Mouse (Mus musculus) lung, postnatal 0 days (tissue): Measurements from ENCODE around the gene Olfr147. TPM values are rescaled to one million over a fixed set of nuclear protein-coding genes. Genes with fewer than 3 reads are reported as not detected.

Experiments
- ATAC-seq: fragments of 200-750 bp; cut with Nextera tagmentation; 2 replicates; pipeline ENCODE4 v1.8.0; 2017; ENCODE audit warnings: moderate library complexity
- DNase-seq: peaks from one replicate; pipeline ENCODE4 v3.0.0-alpha.2; 2016; ENCODE audit warnings: low spot score
- H3K27ac ChIP-seq: fragments of 300-500 bp; sonication (generic); 2 replicates; pipeline ENCODE4 v1.5.1; 2014; ENCODE audit warnings: antibody characterized with exemption, mild to moderate bottlenecking, low read length, mixed read lengths
- H3K27me3 ChIP-seq: fragments of 300-500 bp; sonication (generic); replicated peaks from 2 replicates; pipeline ENCODE4 v1.6.1; 2014; ENCODE audit warnings: low read length, mixed read lengths; ENCODE audit not compliant: insufficient read depth
- H3K36me3 ChIP-seq: fragments of 300-500 bp; sonication (generic); 2 replicates; pipeline ENCODE4 v1.6.1; 2014; ENCODE audit warnings: low read length, mixed read lengths; ENCODE audit not compliant: insufficient read depth
- H3K4me1 ChIP-seq: fragments of 300-500 bp; sonication (generic); 2 replicates; pipeline ENCODE4 v1.6.1; 2014; ENCODE audit warnings: antibody characterized with exemption, low read depth, low read length, mixed read lengths; ENCODE audit not compliant: insufficient read depth
- H3K4me2 ChIP-seq: fragments of 300-500 bp; sonication (generic); replicated peaks from 2 replicates; pipeline ENCODE4 v1.6.1; 2014; ENCODE audit warnings: low read depth, mild to moderate bottlenecking, low read length, moderate library complexity, mixed read lengths
- H3K4me3 ChIP-seq: fragments of 300-500 bp; sonication (generic); 2 replicates; pipeline ENCODE4 v1.5.1; 2014; ENCODE audit warnings: low read depth, low read length
- H3K9ac ChIP-seq: fragments of 300-500 bp; sonication (generic); replicated peaks from 2 replicates; pipeline ENCODE4 v1.6.1; 2014; ENCODE audit warnings: low read depth, mild to moderate bottlenecking
- H3K9me3 ChIP-seq: fragments of 300-500 bp; sonication (generic); 2 replicates; pipeline ENCODE4 v1.6.1; 2016; ENCODE audit warnings: low read length, mixed read lengths
- CTCF ChIP-seq: IDR thresholded peaks from 2 replicates; pipeline ENCODE4 v1.5.1; 2016; ENCODE audit warnings: antibody characterized with exemption, mild to moderate bottlenecking
- EP300 ChIP-seq: IDR thresholded peaks from 2 replicates; pipeline ENCODE4 v1.6.1; 2016; ENCODE audit warnings: antibody characterized with exemption, mild to moderate bottlenecking, control low read depth
- whole genome bisulfite sequencing: fragments of 180-500 bp; shearing (Covaris S2); extraction: QIAGEN DNeasy Blood & Tissue Kit; methylation state at CpG from one replicate; pipeline ENCODE4 v1.1.7; 2014; 5-methylcytosine and 5-hydroxymethylcytosine counted together
- polyA plus RNA-seq: library from polyadenylated mRNA; unstranded; fragments of >200 nt; fragmentation: Nextera tagmentation; extraction: Ambion mirVana; gene quantifications from 2 replicates; pipeline ENCODE4 v1.2.1, GENCODE M21; 2015

Olfr147 gene
- polyA plus RNA-seq, 1 experiment from 2014 or later: not detected

- Histone ChIP-seq H3K36me3 (no peaks in the 10 kb centered on the region), H3K9me3 (no peaks in the 10 kb centered on the region), H3K4me3 (no peak within 1 kb of the TSS), H3K4me1 (no peaks in the 10 kb centered on the region), H3K27me3 (no peaks in the 10 kb centered on the region), H3K4me2 (no peak within 1 kb of the TSS), H3K27ac (no peak within 1 kb of the TSS), H3K9ac (no peak within 1 kb of the TSS)
- ATAC-seq: no peak
- DNase-seq: no peak
- 81% methylated on average over 1 of the region's 1 CpGs for WGBS
- TF ChIP-seq CTCF (no peak), EP300 (no peak)
Measured at GRCm38 (mm10) chr9:38429155-38429554, 27.7 kb downstream of the Olfr147 start, which contains the start of gene Olfr901. Gene Olfr901, plus strand, starts transcription at chr9:38429455.

GRCm38 (mm10) chr9:38447352-38447751, 45.9 kb downstream of the Olfr147 start, which contains the start of gene Olfr902:
Gene Olfr902, plus strand, starts transcription at chr9:38447652.
- no peak within 1 kb of the TSS for H3K4me2 ChIP-seq
- no peaks in the 10 kb centered on the region for H3K4me1 ChIP-seq
- no peaks in the 10 kb centered on the region for H3K9me3 ChIP-seq
- H3K9ac ChIP-seq: no peak within 1 kb of the TSS
- no peak for TF ChIP-seq EP300
- no peak for TF ChIP-seq CTCF
- H3K27me3 ChIP-seq: no peaks in the 10 kb centered on the region
- DNase-seq (no peak), ATAC-seq (no peak)
- WGBS: 81% methylated on average over 5 of the region's 5 CpGs
- H3K36me3 ChIP-seq: no peaks in the 10 kb centered on the region
- H3K4me3 ChIP-seq: no peak within 1 kb of the TSS
- no peak within 1 kb of the TSS for H3K27ac ChIP-seq

Other genes with a start within 250 kb of the Olfr147 start
- not detected in 2 replicates for gene Olfr891, start 220.9 kb upstream of the Olfr147 start, polyA plus RNA-seq
- gene Olfr893, start 193.3 kb upstream of the Olfr147 start, polyA plus RNA-seq: not detected in 2 replicates
- not detected in 2 replicates for gene Olfr894, start 183.6 kb upstream of the Olfr147 start, polyA plus RNA-seq
- not detected in 2 replicates for gene Olfr143, start 148.9 kb upstream of the Olfr147 start, polyA plus RNA-seq
- gene Olfr895, start 133.8 kb upstream of the Olfr147 start, polyA plus RNA-seq: not detected in 2 replicates
- gene Olfr896-ps1, start 110.6 kb upstream of the Olfr147 start, polyA plus RNA-seq: not detected in 2 replicates
- gene Olfr25, start 72.6 kb upstream of the Olfr147 start, polyA plus RNA-seq: not detected in 2 replicates
- not detected in 2 replicates for gene Olfr898, start 53.3 kb upstream of the Olfr147 start, polyA plus RNA-seq
- gene Olfr250, start 34.8 kb upstream of the Olfr147 start, polyA plus RNA-seq: not detected in 2 replicates
- gene Olfr251, start 24.6 kb upstream of the Olfr147 start, polyA plus RNA-seq: not detected in 2 replicates
- gene Olfr901, start 27.8 kb downstream of the Olfr147 start, polyA plus RNA-seq: not detected in 2 replicates
- not detected in 2 replicates for gene Olfr902, start 46.0 kb downstream of the Olfr147 start, polyA plus RNA-seq
- not detected in 2 replicates for gene Olfr904, start 61.4 kb downstream of the Olfr147 start, polyA plus RNA-seq
- gene Olfr905, start 69.4 kb downstream of the Olfr147 start, polyA plus RNA-seq: not detected in 2 replicates
- not detected in 2 replicates for gene Olfr906, start 85.4 kb downstream of the Olfr147 start, polyA plus RNA-seq
- not detected in 2 replicates for gene Olfr907, start 94.1 kb downstream of the Olfr147 start, polyA plus RNA-seq
- not detected in 2 replicates for gene Olfr911-ps1, start 119.9 kb downstream of the Olfr147 start, polyA plus RNA-seq
- gene Olfr910, start 136.2 kb downstream of the Olfr147 start, polyA plus RNA-seq: not detected in 2 replicates
- not detected in 2 replicates for gene Olfr912, start 178.5 kb downstream of the Olfr147 start, polyA plus RNA-seq
- not detected in 2 replicates for gene Olfr913, start 191.1 kb downstream of the Olfr147 start, polyA plus RNA-seq
- not detected in 2 replicates for gene Olfr914, start 203.4 kb downstream of the Olfr147 start, polyA plus RNA-seq